Mouse (Mus musculus) megakaryocyte, embryonic 14.5 days (primary cell): ENCODE data around the gene Gm3045.

Experiments
- FLI1 ChIP-seq: IDR thresholded peaks from 2 replicates; pipeline ENCODE4 v1.6.1; 2012; ENCODE audit warnings: low read length, inconsistent platforms, mixed read lengths
- GATA1 ChIP-seq: IDR thresholded peaks from 3 replicates; pipeline ENCODE4 v1.6.1; 2012; ENCODE audit warnings: mixed read lengths, low read length, inconsistent platforms, borderline replicate concordance

DNA sequence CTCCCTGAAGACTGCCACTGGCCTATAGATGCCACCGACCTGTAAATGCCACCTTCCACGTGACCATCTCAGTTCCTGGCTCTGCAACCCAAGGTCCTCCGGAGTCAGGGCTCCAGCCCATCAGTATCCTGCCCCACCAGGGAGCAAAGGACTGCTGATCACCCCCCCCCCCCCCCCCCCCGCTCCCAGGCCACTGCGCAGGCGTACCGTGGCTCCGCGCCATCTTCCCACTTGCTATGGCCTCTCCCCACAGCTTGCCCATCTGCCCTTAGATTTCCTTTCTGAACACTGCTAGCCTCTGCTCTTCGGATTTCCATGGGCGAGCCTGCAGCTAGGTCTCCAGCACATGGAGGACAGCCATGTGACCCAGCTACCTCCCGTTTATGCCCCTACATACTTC, 6.1 kb downstream of the Gm3045 start:
- no peak for TF ChIP-seq GATA1
- no peak for TF ChIP-seq FLI1
